Mouse (Mus musculus): ENCODE results near the gene Emid1. TPM values are rescaled to one million over a fixed set of nuclear protein-coding genes. Genes with fewer than 3 reads are reported as not detected.
A peak's percentile ranks its signal among the peaks of the same experiment; 100 is the strongest.

Emid1 gene
- polyA plus RNA-seq, 2 experiments from 2014 or later: 0.22 TPM; not detected in 1

- no peak for ATAC-seq
Measured at GRCm38 (mm10) chr11:5062860-5063505, 89.1 kb downstream of the Emid1 start.

- ATAC-seq: no peak
Measured at GRCm38 (mm10) chr11:5062326-5062725, 89.7 kb downstream of the Emid1 start.

GRCm38 (mm10) chr11:5061413-5062139, 90.5 kb downstream of the Emid1 start:
- peak; percentile 72 for ATAC-seq

DNA sequence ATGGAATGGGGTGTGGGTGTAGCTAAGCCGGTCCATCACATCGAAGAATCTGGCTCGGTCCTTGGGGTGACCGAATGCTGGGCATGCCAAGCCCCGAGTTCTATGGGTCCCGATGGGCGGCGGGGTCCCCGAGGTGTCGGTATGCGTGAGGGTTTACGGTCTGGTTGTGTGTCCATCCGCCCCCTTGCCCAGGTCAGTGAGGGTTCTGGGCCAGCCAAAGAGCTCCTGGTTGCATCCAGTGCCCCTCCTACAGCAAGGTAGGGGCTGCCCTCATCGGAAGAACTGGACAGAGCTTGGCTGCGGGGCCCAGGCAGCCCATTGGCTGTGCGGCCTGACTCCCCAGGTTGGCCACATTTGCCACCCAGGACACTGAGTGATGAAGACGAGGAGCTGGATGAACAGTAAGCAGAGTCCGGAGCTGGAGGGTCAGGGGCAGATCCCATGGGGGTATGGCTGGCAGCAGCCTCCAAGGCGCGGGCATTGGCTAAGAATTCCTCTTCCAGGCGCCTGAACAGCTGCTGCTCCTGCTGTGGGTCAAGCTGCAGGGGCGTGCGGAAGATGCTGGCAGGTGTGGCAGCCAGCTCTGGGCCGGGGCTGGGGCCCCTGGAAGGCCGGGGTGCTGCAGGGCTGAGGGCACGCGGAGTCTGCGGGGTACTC, 91.2 kb downstream of the Emid1 start:
- no peak for ATAC-seq

- ATAC-seq: no peak
Measured at GRCm38 (mm10) chr11:5059704-5060156, 92.3 kb downstream of the Emid1 start.

DNA sequence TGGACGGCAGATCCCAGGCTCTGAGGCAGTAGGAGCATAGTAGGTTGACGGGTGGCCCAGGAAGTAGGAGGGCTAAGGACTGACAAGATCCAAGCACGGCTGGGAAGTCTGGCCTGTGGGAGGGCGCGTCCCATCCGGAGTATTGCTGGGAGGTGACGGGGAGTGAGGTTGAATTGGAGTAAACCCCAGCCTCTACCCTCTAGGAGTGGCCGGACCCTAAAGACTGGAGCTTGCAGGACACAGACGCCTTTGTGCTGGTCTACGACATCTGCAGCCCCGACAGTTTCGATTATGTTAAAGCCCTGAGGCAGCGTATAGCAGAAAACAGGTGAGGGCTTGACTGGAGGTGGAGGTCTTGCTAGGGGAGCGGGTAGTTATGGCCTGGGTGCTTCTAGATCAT, 92.8 kb downstream of the Emid1 start:
- ATAC-seq: no peak

- ATAC-seq: no peak
Measured at GRCm38 (mm10) chr11:5058783-5059182, 93.3 kb downstream of the Emid1 start.

DNA sequence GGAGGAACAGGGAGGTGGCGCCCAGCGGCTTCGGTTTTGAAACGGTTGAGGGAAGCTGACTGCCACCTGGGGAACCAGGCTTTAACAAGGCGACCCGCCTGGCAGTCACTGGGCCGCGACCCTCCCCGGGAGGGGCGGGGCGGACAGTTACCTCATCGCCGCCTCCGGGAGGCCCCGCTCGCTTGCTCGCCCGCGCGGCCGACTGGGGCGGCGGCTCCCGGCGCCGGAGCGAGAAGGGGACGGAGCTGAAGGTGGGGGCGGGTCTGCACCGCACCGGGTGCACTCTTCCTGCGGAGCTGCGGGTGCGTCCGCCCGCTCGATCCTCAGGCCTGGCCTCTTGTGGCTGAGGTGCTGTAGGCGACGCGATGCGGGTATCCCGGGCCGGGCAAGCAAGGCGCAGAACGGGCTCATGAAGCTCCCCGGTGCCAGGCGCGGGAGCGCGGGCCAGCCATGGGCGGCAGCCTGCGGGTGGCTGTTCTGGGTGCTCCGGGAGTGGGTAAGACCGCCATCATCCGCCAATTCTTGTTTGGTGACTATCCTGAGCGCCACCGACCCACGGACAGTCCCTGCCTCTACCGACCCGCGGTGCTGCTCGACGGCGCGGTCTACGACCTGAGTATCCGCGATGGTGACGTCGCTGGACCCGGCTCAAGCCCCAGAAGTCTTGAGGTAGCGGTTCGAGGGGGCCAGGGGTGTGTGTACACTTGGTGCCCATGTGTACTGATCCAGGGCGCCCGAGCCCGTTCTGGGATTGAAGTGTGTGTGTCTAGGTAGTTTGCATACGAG, 94.0 kb downstream of the Emid1 start, which contains the start of gene Rasl10a:
Gene Rasl10a, plus strand, starts transcription at position 273 of the 786 bp plus-strand sequence.
- ATAC-seq: peak; percentile 27

GRCm38 (mm10) chr11:5057541-5057855, 94.6 kb downstream of the Emid1 start:
- ATAC-seq: no peak

- no peak for ATAC-seq
Measured at GRCm38 (mm10) chr11:5057064-5057463, 95.0 kb downstream of the Emid1 start.

Other genes with a start within 250 kb of the Emid1 start
- gene Nefh, start 204.2 kb downstream of the Emid1 start, polyA plus RNA-seq (2017; shearing (Covaris generic)): 1 to 10 TPM; 6.6 to 6.9 TPM
- gene Ap1b1, start 165.4 kb downstream of the Emid1 start, polyA plus RNA-seq (2017; shearing (Covaris generic)): 10 to 100 TPM; 43.6 to 77.5 TPM
- gene Rasl10a, start 94.1 kb downstream of the Emid1 start, polyA plus RNA-seq (2017; shearing (Covaris generic)): not detected
- under 1 TPM; 0.35 to 0.71 TPM for gene Gas2l1, start 86.9 kb downstream of the Emid1 start, polyA plus RNA-seq (2017; shearing (Covaris generic))
- 1 to 10 TPM; 2.7 to 3.7 TPM for gene Rhbdd3, start 53.3 kb downstream of the Emid1 start, polyA plus RNA-seq (2017; shearing (Covaris generic))
- gene Ewsr1, start 53.0 kb downstream of the Emid1 start, polyA plus RNA-seq (2017; shearing (Covaris generic)): 100 to 1,000 TPM; 160 to 163 TPM
- gene Kremen1, start 109.3 kb upstream of the Emid1 start, polyA plus RNA-seq (2017; shearing (Covaris generic)): 1 to 10 TPM; 3.4 to 4.3 TPM